Mouse (Mus musculus) neural tube, embryonic 14.5 days (tissue): ENCODE data around the gene Sorcs3. TPM values are rescaled to one million over a fixed set of nuclear protein-coding genes. Genes with fewer than 3 reads are reported as not detected.

ENCODE experiments used
- ATAC-seq: fragments of 200-750 bp; cut with Nextera tagmentation; 2 replicates; pipeline ENCODE4 v1.8.0; 2017; ENCODE audit warnings: low read depth, mild to moderate bottlenecking, moderate TSS enrichment, moderate library complexity
- H3K27ac ChIP-seq: fragments of 300-500 bp; sonication (generic); 2 replicates; pipeline ENCODE4 v1.5.1; 2014; ENCODE audit warnings: low read depth, mild to moderate bottlenecking, control low read depth, low read length, moderate library complexity, mixed read lengths
- H3K27me3 ChIP-seq: fragments of 300-500 bp; sonication (generic); 2 replicates; pipeline ENCODE4 v1.6.1; 2014; ENCODE audit warnings: low read length; ENCODE audit not compliant: control insufficient read depth, insufficient read depth
- H3K36me3 ChIP-seq: fragments of 300-500 bp; sonication (generic); 2 replicates; pipeline ENCODE4 v1.6.1; 2014; ENCODE audit warnings: low read length, mixed read lengths; ENCODE audit not compliant: control insufficient read depth, insufficient read depth
- H3K4me1 ChIP-seq: fragments of 300-500 bp; sonication (generic); 2 replicates; pipeline ENCODE4 v1.6.1; 2014; ENCODE audit warnings: low read length; ENCODE audit not compliant: control insufficient read depth, insufficient read depth
- H3K4me2 ChIP-seq: fragments of 300-500 bp; sonication (generic); 2 replicates; pipeline ENCODE4 v1.6.1; 2014; ENCODE audit warnings: mild to moderate bottlenecking, low read depth, low read length, control low read depth
- H3K4me3 ChIP-seq: fragments of 300-500 bp; sonication (generic); 2 replicates; pipeline ENCODE4 v1.5.1; 2014; ENCODE audit warnings: low read depth, low read length, control low read depth, mixed read lengths
- H3K9ac ChIP-seq: fragments of 300-500 bp; sonication (generic); replicated peaks from 2 replicates; pipeline ENCODE4 v1.6.1; 2014; ENCODE audit warnings: low read depth, mild to moderate bottlenecking, control low read depth, low read length, mixed read lengths
- H3K9me3 ChIP-seq: fragments of 300-500 bp; sonication (generic); 2 replicates; pipeline ENCODE4 v1.6.1; 2016; ENCODE audit warnings: low read length; ENCODE audit not compliant: control insufficient read depth
- WGBS: fragments of 180-500 bp; shearing (Covaris S2); extraction: QIAGEN DNeasy Blood & Tissue Kit; methylation state at CpG from one replicate; pipeline ENCODE4 v1.1.7; 2014; 5-methylcytosine and 5-hydroxymethylcytosine counted together
- polyA plus RNA-seq: library from polyadenylated mRNA; unstranded; fragments of >200 nt; fragmentation: Nextera tagmentation; extraction: Ambion mirVana; gene quantifications from 2 replicates; pipeline ENCODE4 v1.2.1, GENCODE M21; 2014

The Sorcs3 gene
- polyA plus RNA-seq, 1 experiment from 2014 or later = 18.3 TPM

DNA sequence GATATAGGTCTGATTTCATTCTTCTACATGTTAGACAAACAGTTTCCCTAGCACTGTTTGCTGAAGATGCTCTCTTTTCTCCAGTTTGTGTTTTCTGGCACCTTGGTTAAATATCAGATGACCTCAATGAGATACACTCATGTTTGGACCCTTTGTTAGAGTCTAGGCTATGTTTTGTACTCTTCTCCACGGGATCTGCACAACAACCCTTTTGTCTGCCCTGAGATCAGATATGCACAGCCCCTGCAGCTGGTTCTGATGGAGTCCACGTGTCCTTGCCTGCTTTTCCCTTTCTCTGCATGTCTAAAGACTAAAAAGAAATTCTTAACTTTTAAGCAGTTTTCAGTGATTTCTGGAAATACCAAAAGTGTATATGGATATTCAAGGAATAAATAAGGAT, 273.0 kb downstream of the Sorcs3 start:
- WGBS = 61% methylated on average over 2 of the region's 2 CpGs

DNA sequence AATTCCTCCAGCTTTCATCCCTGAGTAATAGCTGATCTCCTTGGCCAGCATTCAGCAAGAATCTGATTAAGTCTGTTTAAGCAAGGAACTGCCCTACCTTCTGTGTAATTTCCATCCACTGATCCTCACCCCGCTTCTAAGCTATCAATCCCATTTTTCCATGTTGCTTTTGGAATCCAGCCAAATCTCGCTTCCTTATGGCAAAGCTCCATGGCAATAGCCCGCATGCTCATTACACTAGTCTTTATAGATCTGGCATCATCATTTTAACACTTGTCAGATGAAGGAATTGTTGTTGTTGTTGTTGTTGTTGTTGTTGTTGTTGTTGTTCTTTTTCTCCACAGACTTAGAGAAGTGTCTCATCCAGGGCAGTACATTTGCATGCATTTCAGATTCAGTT, 277.1 kb downstream of the Sorcs3 start:
- Histone ChIP-seq H3K27ac (no peak overlapping the region), H3K4me3 (no peak overlapping the region), H3K9ac (no peak overlapping the region), H3K4me1 (no peaks in the 10 kb centered on the region), H3K4me2 (no peak overlapping the region), H3K36me3 (no peaks in the 10 kb centered on the region), H3K27me3 (no peaks in the 10 kb centered on the region), H3K9me3 (no peaks in the 10 kb centered on the region)
- 49% methylated on average over 3 of the region's 3 CpGs for whole genome bisulfite sequencing
- ATAC-seq = no peak

More for the DNA sequence above, 273.0 kb downstream of the Sorcs3 start:
- H3K9ac ChIP-seq = no peak overlapping the region
- no peak overlapping the region for H3K27ac ChIP-seq
- ATAC-seq = no peak
- H3K9me3 ChIP-seq = no peaks in the 10 kb centered on the region
- H3K36me3 ChIP-seq = no peaks in the 10 kb centered on the region
- H3K27me3 ChIP-seq = no peaks in the 10 kb centered on the region
- no peaks in the 10 kb centered on the region for H3K4me1 ChIP-seq
- H3K4me3 ChIP-seq = no peak overlapping the region
- H3K4me2 ChIP-seq = no peak overlapping the region

DNA sequence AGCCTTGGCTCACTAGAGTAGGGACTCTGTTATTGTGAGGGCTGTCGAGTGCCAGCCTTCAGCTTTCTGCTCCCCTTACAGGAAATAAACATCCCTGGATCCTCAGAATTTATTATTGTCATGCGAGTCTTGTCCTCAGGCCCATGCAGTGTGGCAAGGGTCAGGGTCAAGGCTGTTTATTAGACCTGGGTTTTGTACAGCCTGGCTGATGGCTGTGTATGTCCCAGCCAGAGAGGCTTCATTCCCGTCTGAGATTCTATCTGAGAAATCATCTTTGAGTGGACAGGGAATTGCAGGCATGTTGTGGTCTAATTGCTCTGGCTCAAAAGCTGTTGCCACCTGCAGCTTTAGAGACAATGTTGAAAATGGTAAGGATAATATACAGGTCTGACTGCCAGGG, 285.3 kb downstream of the Sorcs3 start:
- Histone ChIP-seq H3K9me3 (no peaks in the 10 kb centered on the region), H3K9ac (no peak overlapping the region), H3K36me3 (no peaks in the 10 kb centered on the region), H3K27ac (no peak overlapping the region), H3K4me1 (no peaks in the 10 kb centered on the region), H3K4me3 (no peak overlapping the region), H3K4me2 (no peak overlapping the region), H3K27me3 (no peaks in the 10 kb centered on the region)
- WGBS = 42% methylated on average over 3 of the region's 3 CpGs
- no peak for ATAC-seq

DNA sequence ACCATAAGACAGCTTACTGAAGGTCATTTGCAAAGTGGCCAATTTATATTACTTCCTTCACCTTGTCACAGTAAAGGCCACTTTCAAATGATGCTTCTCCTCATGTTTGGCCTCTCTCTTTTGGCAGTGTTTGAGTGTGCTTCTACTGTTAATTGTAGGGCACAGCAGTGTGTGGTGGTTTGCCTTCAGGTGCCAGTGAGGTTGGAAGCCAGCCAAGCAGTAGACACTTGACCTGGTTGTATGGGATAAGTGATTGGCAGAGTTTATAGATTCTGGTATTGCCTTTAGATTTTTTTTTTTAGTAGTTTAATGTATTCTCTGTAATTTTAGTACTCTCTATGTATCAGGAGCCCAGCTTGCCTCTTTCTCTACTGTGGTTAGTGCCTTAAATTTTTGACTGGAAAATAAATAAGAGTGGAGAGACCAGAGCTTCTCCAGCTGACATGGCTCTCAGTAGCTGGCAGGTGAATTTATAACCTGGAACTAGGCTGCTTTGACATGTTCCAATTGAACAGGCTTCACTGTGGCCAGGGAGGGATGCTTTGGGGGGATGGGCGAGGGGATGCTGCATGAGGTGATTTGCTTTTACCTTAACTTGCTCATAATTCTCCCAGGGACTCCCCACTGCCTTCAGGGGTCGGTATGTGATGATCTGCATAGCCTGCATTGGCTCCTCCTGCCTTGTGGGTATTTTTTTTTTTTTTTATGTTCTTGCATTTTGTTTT, 298.2 kb downstream of the Sorcs3 start:
- Histone ChIP-seq H3K4me3 (no peak overlapping the region), H3K4me1 (no peaks in the 10 kb centered on the region), H3K36me3 (no peaks in the 10 kb centered on the region), H3K27ac (no peak overlapping the region), H3K9ac (no peak overlapping the region), H3K27me3 (no peaks in the 10 kb centered on the region), H3K9me3 (no peaks in the 10 kb centered on the region), H3K4me2 (no peak overlapping the region)
- WGBS = 64% methylated on average over 2 of the region's 2 CpGs
- ATAC-seq = no peak

DNA sequence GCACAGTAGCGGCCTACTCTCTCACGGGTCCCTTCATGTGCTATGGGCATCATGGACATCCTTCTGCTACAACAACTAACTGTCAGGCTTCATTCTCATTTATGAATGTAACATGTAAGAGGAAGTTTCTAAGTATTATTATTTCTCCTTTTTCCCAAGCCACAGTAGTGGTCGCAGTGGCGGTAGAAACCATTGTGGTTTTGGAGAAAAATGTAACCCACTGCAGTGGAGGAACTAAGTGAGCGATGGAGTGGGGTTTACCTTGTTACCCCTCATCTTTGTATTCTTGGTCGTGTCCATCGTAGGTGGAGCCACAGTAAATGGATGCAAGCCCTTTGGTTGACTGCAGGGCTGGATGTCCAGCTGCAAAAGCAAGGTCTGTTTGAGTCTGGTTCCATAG, 318.0 kb downstream of the Sorcs3 start:
- 96% methylated on average over 7 of the region's 7 CpGs for WGBS
- Histone ChIP-seq H3K9ac (no peak overlapping the region), H3K9me3 (no peaks in the 10 kb centered on the region), H3K27me3 (no peaks in the 10 kb centered on the region), H3K36me3 (no peaks in the 10 kb centered on the region), H3K4me1 (peaks cover 6% of the 10 kb centered on the region; the same call in 1 of the 2 replicates), H3K4me3 (no peak overlapping the region), H3K27ac (no peak overlapping the region), H3K4me2 (no peak overlapping the region)
- no peak for ATAC-seq

DNA sequence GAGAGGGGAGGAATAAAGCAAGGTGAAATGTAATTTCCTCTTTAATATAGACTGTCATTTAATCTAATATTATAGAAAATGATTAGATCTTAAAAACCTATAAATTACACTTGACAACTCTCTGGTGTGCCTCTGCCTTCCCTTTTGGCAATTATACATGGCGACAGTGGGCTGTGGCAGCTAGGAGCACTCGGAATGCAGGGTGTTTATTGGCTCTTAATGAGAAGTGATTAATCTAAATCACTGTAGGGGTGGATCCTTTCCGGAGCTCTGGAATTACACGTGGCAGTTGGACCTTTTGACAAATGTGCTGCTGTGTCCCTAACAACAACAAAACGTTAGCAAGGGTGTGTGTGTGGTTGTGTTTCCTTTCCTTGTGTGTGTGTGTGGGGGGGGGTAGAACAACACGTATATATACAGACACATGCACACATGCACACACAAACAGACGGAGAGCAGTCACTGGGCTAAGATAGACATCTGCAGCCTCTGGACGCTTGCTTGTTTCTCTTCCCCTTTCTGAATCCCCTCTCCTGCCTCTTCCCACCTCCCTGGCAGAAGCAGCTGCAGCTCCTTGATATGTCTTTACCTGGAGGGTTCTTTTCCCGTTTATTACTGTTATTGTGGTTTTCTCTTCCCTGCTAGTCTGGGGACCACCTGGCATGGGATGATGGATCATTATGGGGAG, 318.8 kb downstream of the Sorcs3 start:
- Histone ChIP-seq H3K4me2 (no peak overlapping the region), H3K4me3 (no peak overlapping the region), H3K36me3 (no peaks in the 10 kb centered on the region), H3K27ac (no peak overlapping the region), H3K9me3 (no peaks in the 10 kb centered on the region), H3K27me3 (no peaks in the 10 kb centered on the region), H3K4me1 (peaks cover 6% of the 10 kb centered on the region; the same call in 1 of the 2 replicates), H3K9ac (no peak overlapping the region)
- WGBS = 29% methylated on average over 9 of the region's 9 CpGs
- peak; percentile 68 for ATAC-seq

DNA sequence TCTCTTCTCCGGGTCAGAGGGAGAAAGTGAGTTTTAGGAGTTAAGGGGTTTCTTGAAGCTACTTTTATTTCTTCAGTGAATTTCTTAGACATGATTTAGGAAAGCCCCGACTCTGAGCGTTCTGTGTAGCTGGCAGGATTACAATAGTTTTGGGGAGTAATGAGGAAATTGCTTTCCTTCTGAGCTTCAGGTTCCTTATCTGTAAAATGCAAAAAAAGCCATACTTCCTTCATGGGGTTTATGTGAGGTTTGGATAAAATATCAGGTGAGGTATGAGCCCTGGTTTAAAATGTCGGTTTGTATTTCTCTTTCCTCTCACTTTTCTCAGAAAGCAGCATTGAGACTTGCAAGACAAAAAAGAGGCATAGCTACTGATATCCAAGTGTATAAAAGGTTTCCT, 327.8 kb downstream of the Sorcs3 start:
- no peaks in the 10 kb centered on the region for H3K9me3 ChIP-seq
- 86% methylated on average over 4 of the region's 4 CpGs for WGBS
- H3K4me2 ChIP-seq = no peak overlapping the region
- no peaks in the 10 kb centered on the region for H3K27me3 ChIP-seq
- no peak overlapping the region for H3K4me3 ChIP-seq
- no peaks in the 10 kb centered on the region for H3K4me1 ChIP-seq
- no peak overlapping the region for H3K9ac ChIP-seq
- H3K36me3 ChIP-seq = no peaks in the 10 kb centered on the region
- H3K27ac ChIP-seq = no peak overlapping the region
- ATAC-seq = no peak

DNA sequence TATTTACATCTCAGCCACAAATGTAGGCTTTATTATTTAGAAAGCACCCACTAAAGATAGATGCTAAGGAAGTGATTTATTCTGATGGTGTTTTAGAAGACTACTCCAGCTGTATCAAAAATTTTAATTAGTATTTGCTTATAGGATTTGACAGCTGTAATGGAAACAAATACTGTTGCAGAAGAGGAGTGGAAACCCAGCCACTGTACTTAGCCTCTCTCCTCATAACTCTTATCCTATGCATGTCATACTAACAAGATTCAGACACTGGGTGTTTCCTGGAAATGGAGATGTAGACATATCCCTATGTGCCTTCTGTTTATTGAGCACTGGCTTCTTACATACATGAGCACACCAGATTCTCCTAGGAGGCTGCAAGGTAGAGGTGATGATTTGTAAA, 338.5 kb downstream of the Sorcs3 start:
- no peak overlapping the region for H3K4me3 ChIP-seq
- H3K4me1 ChIP-seq = 0 out of 2 replicates have a peak, but pooled peaks cover 3% of the 10 kb centered on the region
- no peaks in the 10 kb centered on the region for H3K36me3 ChIP-seq
- ATAC-seq = no peak
- H3K27ac ChIP-seq = no peak overlapping the region
- H3K4me2 ChIP-seq = no peak overlapping the region
- H3K27me3 ChIP-seq = no peaks in the 10 kb centered on the region
- no peaks in the 10 kb centered on the region for H3K9me3 ChIP-seq
- no peak overlapping the region for H3K9ac ChIP-seq

DNA sequence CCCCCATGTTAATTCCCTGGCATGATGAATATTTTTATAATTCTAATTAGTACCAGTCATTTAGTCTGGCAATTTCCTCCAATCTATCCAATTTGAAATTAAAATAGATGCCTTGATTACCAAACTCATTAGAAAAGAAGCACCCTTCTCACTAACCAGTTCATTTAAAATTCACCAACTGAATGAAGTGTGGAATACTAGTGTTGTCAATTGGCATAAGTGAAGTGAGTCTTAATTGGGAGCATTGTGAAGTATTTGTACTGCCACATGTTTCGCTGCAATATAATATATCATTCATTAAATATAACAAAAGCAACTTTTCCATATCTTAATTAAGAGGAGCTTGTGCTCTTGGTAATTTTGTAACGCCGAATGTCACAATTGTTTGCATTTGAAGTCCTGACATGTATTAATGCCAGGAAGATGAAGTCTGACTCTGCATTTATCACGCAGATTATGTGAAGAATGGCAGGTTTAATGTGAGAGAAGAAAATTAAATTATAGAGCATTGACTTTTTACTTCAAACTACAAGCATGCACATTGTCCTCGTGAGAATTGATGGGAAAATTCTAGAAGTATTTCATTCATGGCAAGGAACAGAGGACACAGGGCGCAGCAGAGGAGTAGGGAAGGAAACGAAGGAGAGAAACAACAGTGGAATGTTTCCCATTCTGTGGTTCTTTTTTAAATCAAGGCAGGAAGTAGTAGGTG, 339.8 kb downstream of the Sorcs3 start:
- Histone ChIP-seq H3K4me1 (0 out of 2 replicates have a peak, but pooled peaks cover 3% of the 10 kb centered on the region), H3K9me3 (no peaks in the 10 kb centered on the region), H3K4me2 (no peak overlapping the region), H3K9ac (no peak overlapping the region), H3K27me3 (no peaks in the 10 kb centered on the region), H3K36me3 (no peaks in the 10 kb centered on the region), H3K27ac (no peak overlapping the region), H3K4me3 (no peak overlapping the region)
- no peak for ATAC-seq
- WGBS = 77% methylated on average over 7 of the region's 7 CpGs
